Mouse (Mus musculus) spleen, adult 2 months (tissue): Measurements from ENCODE around the gene Tmem59l. TPM values are rescaled to one million over a fixed set of nuclear protein-coding genes. Genes with fewer than 3 reads are reported as not detected.

Experiments
- DNase-seq, 2 experiments: peaks; one replicate each; pipeline versions ENCODE4 v3.0.0 to v3.0.0-alpha.2; 2012 to 2021; ENCODE audit warnings: low spot score in 2 of 2, low read depth in 1 of 2
- H3K27ac ChIP-seq: fragments of 200-500 bp; 2 replicates; pipeline ENCODE4 v1.5.1; 2012; ENCODE audit warnings: low read length, inconsistent platforms; ENCODE audit not compliant: insufficient read depth
- H3K27me3 ChIP-seq: fragments of 200-500 bp; 2 replicates; pipeline ENCODE4 v1.6.1; 2012; ENCODE audit warnings: mild to moderate bottlenecking, moderate library complexity, low read length, inconsistent platforms; ENCODE audit not compliant: control insufficient read depth, insufficient read depth
- H3K36me3 ChIP-seq: fragments of 200-500 bp; 2 replicates; pipeline ENCODE4 v1.6.1; 2012; ENCODE audit warnings: mild to moderate bottlenecking, low read length, inconsistent platforms; ENCODE audit not compliant: control insufficient read depth, insufficient read depth
- H3K4me1 ChIP-seq: fragments of 200-500 bp; 2 replicates; pipeline ENCODE4 v1.6.1; 2011; ENCODE audit warnings: inconsistent platforms; ENCODE audit not compliant: control insufficient read depth, insufficient read depth, insufficient read length
- H3K4me3 ChIP-seq: fragments of 200-500 bp; 2 replicates; pipeline ENCODE4 v1.5.1; 2011; ENCODE audit warnings: mild to moderate bottlenecking, inconsistent platforms; ENCODE audit not compliant: insufficient read depth, insufficient read length; ENCODE audit errors: extremely low read depth
- CTCF ChIP-seq: fragments of 200-500 bp; IDR thresholded peaks from 2 replicates; pipeline ENCODE4 v1.5.1; 2011; ENCODE audit warnings: mild to moderate bottlenecking, inconsistent platforms; ENCODE audit not compliant: insufficient read depth, insufficient read length, insufficient replicate concordance; ENCODE audit errors: extremely low read depth
- POLR2A ChIP-seq: fragments of 200-500 bp; IDR thresholded peaks from 2 replicates; pipeline ENCODE4 v1.6.1; 2011; ENCODE audit warnings: low read depth, low read length, inconsistent platforms
- WGBS: fragments of 180-500 bp; shearing (Covaris S2); methylation state at CpG from one replicate; pipeline ENCODE4 v1.1.7; 2018; 5-methylcytosine and 5-hydroxymethylcytosine counted together
- polyA plus RNA-seq: library from polyadenylated mRNA; depleted of rRNA; stranded (reverse); fragments of >200 nt; gene quantifications from 2 replicates; pipeline ENCODE4 v1.2.3, GENCODE M21; 2012; rRNA removed

Gene Tmem59l
- polyA plus RNA-seq, 1 experiment, result not detected

DNA sequence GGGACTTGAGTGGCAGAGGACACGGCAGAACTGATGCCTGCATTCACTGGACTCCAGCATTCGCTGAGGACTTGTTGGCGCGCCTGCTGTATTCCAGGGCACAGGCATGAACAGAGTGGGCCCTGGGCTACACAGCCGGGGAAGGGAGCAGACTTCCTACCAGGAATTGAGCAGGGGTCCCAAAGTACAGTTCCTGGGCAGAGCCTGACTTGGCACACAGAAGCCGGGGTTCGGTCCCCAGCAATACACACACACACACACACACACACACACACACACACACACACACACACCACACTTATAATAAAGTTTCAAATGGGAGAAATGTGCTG is 47.3 kb downstream of the Tmem59l start:
- no peaks in the 10 kb centered on the region; the same call in 1 of the 2 replicates for H3K27me3 ChIP-seq
- H3K4me3 ChIP-seq, result peak overlapping the region; percentile 60
- no peaks in the 10 kb centered on the region for H3K36me3 ChIP-seq
- DNase-seq, result no peak
- 0 out of 2 replicates have a peak overlapping the region, but pooled peaks have one; percentile 17 for H3K27ac ChIP-seq
- 3% methylated on average over 7 of the region's 7 CpGs for WGBS
- peaks cover 8% of the 10 kb centered on the region; the same call in 1 of the 2 replicates for H3K4me1 ChIP-seq
- TF ChIP-seq POLR2A (no peak), CTCF (no peak)

DNA sequence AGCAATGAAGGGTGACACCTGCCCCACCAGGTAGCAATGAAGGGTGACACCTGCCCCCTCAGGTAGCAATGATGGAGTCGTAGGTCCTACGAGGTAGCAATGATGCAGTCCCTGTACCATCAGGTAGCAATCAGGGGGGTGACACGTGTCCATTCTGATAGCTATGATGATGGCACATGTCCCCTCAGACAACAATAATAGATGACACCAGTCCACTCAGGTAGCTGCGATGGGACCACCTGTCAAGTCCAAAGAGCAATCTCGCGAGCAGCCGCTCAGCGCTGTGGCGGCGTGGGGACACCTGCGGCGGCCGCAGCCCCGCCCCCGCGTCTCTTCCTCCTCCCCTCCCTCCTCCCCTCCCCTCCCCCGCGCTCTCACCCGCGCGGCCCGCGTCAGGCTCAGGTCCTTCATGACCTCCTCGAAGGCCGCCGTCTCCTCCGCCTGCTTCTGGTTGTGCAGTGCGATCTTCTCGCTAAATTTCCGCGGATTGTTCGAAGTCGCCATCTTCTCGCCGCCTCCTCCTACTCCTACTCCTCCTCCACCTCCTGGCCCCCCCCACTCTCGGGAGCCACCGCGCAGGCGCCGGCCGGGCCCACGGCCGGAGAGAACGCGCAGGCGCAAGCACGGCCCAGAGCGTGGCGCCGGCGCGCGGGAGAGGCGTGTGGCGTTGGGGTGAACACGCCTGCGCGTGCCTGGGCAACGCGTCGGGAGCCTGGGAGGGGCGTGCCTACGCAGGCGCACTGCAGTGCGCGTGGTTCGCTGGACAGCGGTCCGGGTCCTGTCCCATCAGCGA is 47.9 kb downstream of the Tmem59l start, which contains the start of gene Crtc1:
Crtc1 (minus strand) TSS at position 525 of the 793 bp plus-strand sequence.
- peak within 1 kb of the TSS; percentile 79 for H3K27ac ChIP-seq
- peaks cover 8% of the 10 kb centered on the region; the same call in 1 of the 2 replicates for H3K4me1 ChIP-seq
- no peak for TF ChIP-seq CTCF
- TF ChIP-seq POLR2A, result peak; percentile 24; the same call in 1 of the 2 replicates
- no peaks in the 10 kb centered on the region; the same call in 1 of the 2 replicates for H3K27me3 ChIP-seq
- H3K36me3 ChIP-seq, result no peaks in the 10 kb centered on the region
- DNase-seq, result peak; percentile 94 to 98
- 1% methylated on average over 65 of the region's 70 CpGs for WGBS
- peak within 1 kb of the TSS; percentile 85 for H3K4me3 ChIP-seq

DNA sequence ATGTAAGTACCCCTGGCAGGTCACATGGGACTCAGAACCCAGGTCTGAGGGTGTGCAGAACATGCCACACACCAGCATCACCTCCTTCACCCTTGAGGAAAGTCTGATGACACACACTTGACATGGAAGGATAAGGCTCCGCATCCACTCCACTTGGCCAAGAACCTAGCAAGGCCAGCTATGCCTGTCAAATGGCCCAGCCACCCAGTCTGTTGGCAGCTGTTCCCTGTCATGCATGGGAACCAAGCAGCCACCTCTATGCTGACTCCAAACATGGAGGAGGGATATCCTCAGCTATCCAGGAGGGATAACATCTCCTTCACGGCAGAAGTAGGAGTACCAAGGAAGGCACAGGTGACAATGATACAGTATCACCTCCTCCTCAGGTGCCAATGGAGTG is 48.7 kb downstream of the Tmem59l start:
- Histone ChIP-seq H3K27ac (no peak overlapping the region), H3K27me3 (no peaks in the 10 kb centered on the region; the same call in 1 of the 2 replicates), H3K36me3 (no peaks in the 10 kb centered on the region), H3K4me3 (no peak overlapping the region), H3K4me1 (peaks cover 8% of the 10 kb centered on the region; the same call in 1 of the 2 replicates)
- DNase-seq, result no peak
- no peak for TF ChIP-seq CTCF
- no peak for TF ChIP-seq POLR2A
- WGBS, result 95% methylated on average over 2 of the region's 2 CpGs

DNA sequence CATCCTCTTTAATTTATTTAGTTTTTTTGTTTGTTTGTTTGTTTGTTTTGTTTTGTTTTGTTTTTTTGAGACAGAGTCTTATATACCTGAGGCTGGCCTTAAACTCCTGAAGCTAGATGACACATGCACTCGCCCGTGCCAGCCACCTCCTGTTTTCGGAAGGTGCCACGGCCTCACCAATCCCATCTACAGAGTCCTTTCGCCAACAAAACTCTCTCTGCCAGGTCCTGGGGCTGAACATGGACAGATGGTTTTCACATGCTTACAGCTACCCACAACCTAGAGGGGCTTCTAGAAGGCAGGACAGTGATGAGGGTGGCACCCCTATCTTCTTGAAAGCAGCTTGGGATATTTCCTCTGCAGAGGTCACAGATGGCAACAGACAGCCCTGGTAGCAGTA is 52.0 kb downstream of the Tmem59l start:
- Histone ChIP-seq H3K4me3 (no peak overlapping the region), H3K36me3 (no peaks in the 10 kb centered on the region), H3K27ac (no peak overlapping the region), H3K4me1 (peaks cover 8% of the 10 kb centered on the region; the same call in 1 of the 2 replicates), H3K27me3 (no peaks in the 10 kb centered on the region; the same call in 1 of the 2 replicates)
- TF ChIP-seq POLR2A, result no peak
- TF ChIP-seq CTCF, result no peak
- DNase-seq, result no peak
- 95% methylated on average over 5 of the region's 5 CpGs for WGBS

Other genes with a start within 250 kb of the Tmem59l start
- 28.1 and 34.7 TPM in 2 replicates for gene Homer3, start 204.5 kb downstream of the Tmem59l start, polyA plus RNA-seq
- 37.4 and 44.5 TPM in 2 replicates for gene Ddx49, start 184.9 kb downstream of the Tmem59l start, polyA plus RNA-seq
- 200 and 269 TPM in 2 replicates for gene Cope, start 184.8 kb downstream of the Tmem59l start, polyA plus RNA-seq
- 0.52 and 0.61 TPM in 2 replicates for gene Cers1, start 171.6 kb downstream of the Tmem59l start, polyA plus RNA-seq
- gene Gdf1, start 157.5 kb downstream of the Tmem59l start, polyA plus RNA-seq, result 0.33 and 0.40 TPM in 2 replicates
- gene Upf1, start 134.1 kb downstream of the Tmem59l start, polyA plus RNA-seq, result 38.9 and 43.2 TPM in 2 replicates
- 0.46 and 0.56 TPM in 2 replicates for gene Comp, start 113.8 kb downstream of the Tmem59l start, polyA plus RNA-seq
- gene Crtc1, start 47.8 kb downstream of the Tmem59l start, polyA plus RNA-seq, result 18.9 and 22.1 TPM in 2 replicates
- 21.8 and 30.9 TPM in 2 replicates for gene Klhl26, start 10.4 kb downstream of the Tmem59l start, polyA plus RNA-seq
- 3.4 and 5.4 TPM in 2 replicates for gene Crlf1, start 5.8 kb upstream of the Tmem59l start, polyA plus RNA-seq
- 86.2 and 132 TPM in 2 replicates for gene Rex1bd, start 19.4 kb upstream of the Tmem59l start, polyA plus RNA-seq
- gene Uba52, start 23.4 kb upstream of the Tmem59l start, polyA plus RNA-seq, result 611 and 613 TPM in 2 replicates
- 305 and 370 TPM in 2 replicates for gene Fkbp8, start 40.4 kb upstream of the Tmem59l start, polyA plus RNA-seq
- gene Kxd1, start 40.6 kb upstream of the Tmem59l start, polyA plus RNA-seq, result 50.2 and 52.0 TPM in 2 replicates
- 21.3 and 27.9 TPM in 2 replicates for gene Ell, start 52.1 kb upstream of the Tmem59l start, polyA plus RNA-seq
- 136 and 189 TPM in 2 replicates for gene Isyna1, start 107.0 kb upstream of the Tmem59l start, polyA plus RNA-seq
- gene Ssbp4, start 121.5 kb upstream of the Tmem59l start, polyA plus RNA-seq, result 168 and 256 TPM in 2 replicates
- 41.6 and 53.1 TPM in 2 replicates for gene Lrrc25, start 128.8 kb upstream of the Tmem59l start, polyA plus RNA-seq
- gene Gdf15, start 145.1 kb upstream of the Tmem59l start, polyA plus RNA-seq, result 5.2 and 6.0 TPM in 2 replicates
- 18.2 and 22.2 TPM in 2 replicates for gene Pgpep1, start 173.0 kb upstream of the Tmem59l start, polyA plus RNA-seq
- 109 and 137 TPM in 2 replicates for gene Lsm4, start 185.9 kb upstream of the Tmem59l start, polyA plus RNA-seq
- gene Jund, start 211.6 kb upstream of the Tmem59l start, polyA plus RNA-seq, result 269 and 455 TPM in 2 replicates
- 0.08 and 0.09 TPM in 2 replicates for gene Iqcn, start 216.1 kb upstream of the Tmem59l start, polyA plus RNA-seq
- gene Gm3336, start 231.2 kb upstream of the Tmem59l start, polyA plus RNA-seq, result 0.65 and 0.92 TPM in 2 replicates
- 2.8 and 3.6 TPM in 2 replicates for gene Pde4c, start 236.4 kb upstream of the Tmem59l start, polyA plus RNA-seq